Mouse (Mus musculus): ENCODE measurements around the gene Dnah14. TPM values are rescaled to one million over a fixed set of nuclear protein-coding genes. Genes with fewer than 3 reads are reported as not detected.

The Dnah14 gene
- total RNA-seq, 2 experiments from 2014 or later = 0.09 to 3.0 TPM

- no peak for ATAC-seq (ENCODE audit: poor library complexity, severe bottlenecking)
Observed at GRCm38 (mm10) chr1:181850441-181850840, 274.1 kb downstream of the Dnah14 start.

GRCm38 (mm10) chr1:181851521-181852310 lies 275.4 kb downstream of the Dnah14 start:
- peak; percentile 24 for ATAC-seq (ENCODE audit: poor library complexity, severe bottlenecking)

GRCm38 (mm10) chr1:181852466-181852865 lies 276.1 kb downstream of the Dnah14 start:
- ATAC-seq (ENCODE audit: poor library complexity, severe bottlenecking) = peak; percentile 82

- ATAC-seq (ENCODE audit: poor library complexity, severe bottlenecking) = peak; percentile 63
Observed at GRCm38 (mm10) chr1:181853081-181853736, 276.9 kb downstream of the Dnah14 start.

- ATAC-seq (ENCODE audit: poor library complexity, severe bottlenecking) = no peak
Observed at GRCm38 (mm10) chr1:181854829-181855228, 278.5 kb downstream of the Dnah14 start.

- ATAC-seq (ENCODE audit: poor library complexity, severe bottlenecking) = no peak
Observed at GRCm38 (mm10) chr1:181856329-181856728, 280.0 kb downstream of the Dnah14 start.

- peak; percentile 92 for ATAC-seq (ENCODE audit: poor library complexity, severe bottlenecking)
Observed at GRCm38 (mm10) chr1:181860659-181861058, 284.3 kb downstream of the Dnah14 start.

GRCm38 (mm10) chr1:181861181-181861902 lies 285.0 kb downstream of the Dnah14 start:
- ATAC-seq (ENCODE audit: poor library complexity, severe bottlenecking) = no peak

GRCm38 (mm10) chr1:181862676-181863374 lies 286.5 kb downstream of the Dnah14 start:
- ATAC-seq (ENCODE audit: poor library complexity, severe bottlenecking) = no peak

- no peak for ATAC-seq (ENCODE audit: poor library complexity, severe bottlenecking)
Observed at GRCm38 (mm10) chr1:181863431-181863830, 287.1 kb downstream of the Dnah14 start.

Other genes starting within 250 kb of the Dnah14 start
- gene Cnih3, start 223.9 kb upstream of the Dnah14 start, total RNA-seq (2015) = not detected in 2 replicates
- not detected in 2 replicates for gene Cnih3, start 223.9 kb upstream of the Dnah14 start, total RNA-seq (2017)
- gene Ccdc121, start 65.1 kb upstream of the Dnah14 start, total RNA-seq (2015) = not detected in 2 replicates
- gene Ccdc121, start 65.1 kb upstream of the Dnah14 start, total RNA-seq (2017) = not detected in 2 replicates

Data from megakaryocyte, adult 5-6 weeks (primary cell).